Mouse (Mus musculus): ENCODE results near the gene Olfr1471.
"Not testable (repeated sequence)": the region's sequence is repeated elsewhere in the genome, so short reads cannot be mapped to it uniquely, and the experiment has no call there.

The Olfr1471 gene

DNA sequence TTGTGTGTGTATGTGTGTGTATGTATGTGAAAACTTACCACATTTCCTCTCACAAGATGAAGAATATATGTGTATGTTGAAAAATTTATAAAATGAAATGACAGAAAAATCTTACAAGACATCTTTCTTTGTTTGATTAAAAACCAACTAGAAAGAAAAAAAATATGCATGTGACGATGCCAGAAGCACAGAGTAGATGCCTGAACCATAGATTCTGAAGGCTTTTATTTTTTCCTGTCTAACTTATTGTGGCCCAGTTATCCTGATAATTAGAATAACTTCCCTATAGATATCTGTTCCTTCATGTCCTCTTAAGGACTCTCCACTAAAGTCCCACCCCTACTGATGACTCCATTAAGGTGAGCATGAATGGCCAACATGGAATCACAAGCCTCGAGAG, at the start of gene Olfr1471:
Gene Olfr1471 (plus strand): TSS at position 301 of the 400 bp plus-strand sequence.
- not testable (repeated sequence) for DNase-seq (ENCODE audit: low spot score)

DNA sequence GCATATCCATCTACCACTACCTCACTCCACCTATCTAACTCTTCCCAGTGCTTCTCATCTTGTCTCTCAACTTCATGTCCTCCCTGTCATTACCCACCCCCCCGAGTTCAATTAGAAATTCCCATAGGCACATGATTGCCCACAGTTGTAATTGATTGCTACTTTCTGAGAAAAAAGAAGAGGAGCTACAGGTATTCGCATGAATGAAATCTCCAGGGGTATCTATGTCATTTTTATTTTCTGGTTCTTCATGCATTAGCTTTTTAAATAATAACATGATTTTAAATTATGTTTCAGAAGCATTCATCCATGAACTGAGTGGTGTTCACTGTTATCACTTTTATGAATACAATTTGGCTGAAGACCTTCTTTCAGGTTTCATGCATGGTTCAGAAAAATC, 35.7 kb upstream of the Olfr1471 start, which contains the start of gene Olfr1469:
Gene Olfr1469 (plus strand): TSS at position 301 of the 400 bp plus-strand sequence.
- no peak for DNase-seq (ENCODE audit: low spot score)

DNA sequence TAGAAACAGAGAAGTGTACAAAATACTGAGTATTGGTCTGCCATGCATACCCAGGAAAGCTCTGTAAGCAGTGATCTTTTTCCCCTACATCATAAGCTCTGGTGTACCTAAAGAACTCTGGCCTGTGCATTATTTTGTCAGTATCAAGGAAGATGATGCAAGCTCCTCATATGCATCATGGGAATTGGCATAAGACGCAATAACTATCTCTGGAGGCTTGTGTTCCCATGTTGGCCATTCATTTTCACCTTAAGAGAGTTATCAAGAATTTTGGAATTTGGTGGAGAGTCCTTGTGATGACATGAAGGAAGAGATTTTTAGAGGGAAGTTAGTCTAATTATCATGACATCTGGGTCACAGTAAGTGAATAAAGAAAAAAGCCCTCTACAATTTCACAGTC, 12.8 kb downstream of the Olfr1471 start, which contains the start of gene Olfr1472:
Gene Olfr1472 (minus strand): TSS at position 101 of the 400 bp plus-strand sequence.
- DNase-seq (ENCODE audit: low spot score) = no peak

DNA sequence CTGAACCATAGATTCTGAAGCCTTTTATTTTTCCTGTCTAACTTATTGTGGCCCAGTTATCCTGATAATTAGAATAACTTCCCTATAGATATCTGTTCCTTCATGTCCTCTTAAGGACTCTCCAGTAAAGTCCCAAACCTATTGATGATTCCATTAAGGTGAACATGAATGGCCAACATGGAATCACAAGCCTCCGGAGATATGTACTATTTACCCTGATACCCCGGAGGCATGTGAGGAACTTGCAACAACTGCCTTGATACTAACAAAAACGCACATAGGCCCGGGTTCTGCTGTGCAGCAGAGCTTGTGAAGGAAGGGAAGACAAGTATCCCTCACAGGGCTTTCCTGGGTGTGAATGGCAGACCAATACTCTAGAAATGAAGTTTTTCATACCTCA, 26.1 kb downstream of the Olfr1471 start, which contains the start of gene Olfr1474:
Gene Olfr1474 (plus strand): TSS at position 301 of the 400 bp plus-strand sequence.
- DNase-seq (ENCODE audit: low spot score) = not testable (repeated sequence)

DNA sequence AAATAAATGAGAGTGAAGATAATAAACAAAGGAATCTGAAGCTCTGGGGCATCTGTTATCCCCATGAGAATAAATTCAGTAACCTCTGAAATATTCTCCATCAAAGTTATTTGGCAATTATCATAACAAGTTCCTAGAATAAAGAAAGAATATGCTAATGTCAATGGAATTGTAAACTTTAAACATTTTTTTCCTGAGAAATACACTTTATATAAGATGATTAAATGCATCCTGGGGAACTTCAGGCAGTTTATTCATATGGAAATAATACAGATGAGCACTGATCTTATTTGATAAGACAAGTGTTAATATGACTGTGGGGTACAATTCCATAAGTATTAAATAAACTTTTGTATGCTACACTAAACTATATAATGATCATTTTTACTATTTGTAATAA, 36.9 kb downstream of the Olfr1471 start, which contains the start of gene Olfr1475:
Gene Olfr1475 (minus strand): TSS at position 101 of the 400 bp plus-strand sequence.
- no peak for DNase-seq (ENCODE audit: low spot score)

DNA sequence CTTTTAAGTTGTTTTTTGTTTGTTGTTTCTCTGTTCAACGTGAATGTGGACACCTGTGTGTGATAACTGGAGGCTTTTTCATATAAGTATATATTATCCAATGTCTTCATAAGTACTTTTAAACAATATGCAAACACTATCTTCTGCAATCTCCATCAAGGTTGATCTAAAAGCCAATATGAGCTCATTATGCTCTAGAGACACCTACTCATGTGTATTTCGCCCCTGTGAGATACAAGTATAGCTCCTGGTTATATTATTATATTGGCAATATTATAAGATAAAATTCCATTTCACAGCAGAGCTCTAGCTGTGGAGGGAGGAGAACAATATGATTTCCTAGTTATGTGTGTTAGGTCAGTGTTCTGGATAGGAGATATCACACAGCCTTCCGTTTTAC, 57.0 kb downstream of the Olfr1471 start, which contains the start of gene Olfr1477:
Gene Olfr1477 (plus strand): TSS at position 301 of the 400 bp plus-strand sequence.
- no peak for DNase-seq (ENCODE audit: low spot score)
